Mouse (Mus musculus) lung, embryonic 14.5 days (tissue): ENCODE measurements at regions not wholly inside any gene's neighbourhood (a gene's known extent, or its start where the extent isn't known, plus 50 kb on each side); places are given as distances from the start of the nearest gene placed in this dataset.

ENCODE experiments used
- ATAC-seq: fragments of 200-750 bp; cut with Nextera tagmentation; 2 replicates; pipeline ENCODE4 v1.8.0; 2017; ENCODE audit warnings: mild to moderate bottlenecking, moderate TSS enrichment, moderate library complexity; ENCODE audit not compliant: insufficient read depth
- DNase-seq: peaks from one replicate; pipeline ENCODE4 v3.0.0-alpha.2; 2015
- H3K27ac ChIP-seq: fragments of 300-500 bp; sonication (generic); 2 replicates; pipeline ENCODE4 v1.5.1; 2014; ENCODE audit warnings: low read depth, mild to moderate bottlenecking, moderate library complexity
- H3K27me3 ChIP-seq: fragments of 300-500 bp; sonication (generic); 2 replicates; pipeline ENCODE4 v1.6.1; 2014; ENCODE audit warnings: low read length, control low read depth; ENCODE audit not compliant: insufficient read depth
- H3K36me3 ChIP-seq: fragments of 300-500 bp; sonication (generic); 2 replicates; pipeline ENCODE4 v1.6.1; 2014; ENCODE audit warnings: control low read depth; ENCODE audit not compliant: insufficient read depth
- H3K4me1 ChIP-seq: fragments of 300-500 bp; sonication (generic); 2 replicates; pipeline ENCODE4 v1.6.1; 2014; ENCODE audit warnings: antibody characterized with exemption, control low read depth; ENCODE audit not compliant: insufficient read depth
- H3K4me2 ChIP-seq: fragments of 300-500 bp; sonication (generic); 2 replicates; pipeline ENCODE4 v1.6.1; 2014; ENCODE audit warnings: mild to moderate bottlenecking
- H3K4me3 ChIP-seq: fragments of 300-500 bp; sonication (generic); 2 replicates; pipeline ENCODE4 v1.5.1; 2014; ENCODE audit warnings: low read depth, low read length
- H3K9ac ChIP-seq: fragments of 300-500 bp; sonication (generic); 2 replicates; pipeline ENCODE4 v1.6.1; 2014
- H3K9me3 ChIP-seq: fragments of 300-500 bp; sonication (generic); 2 replicates; pipeline ENCODE4 v1.6.1; 2016; ENCODE audit warnings: low read depth, low read length, control low read depth
- CTCF ChIP-seq: IDR thresholded peaks from 2 replicates; pipeline ENCODE4 v1.5.1; 2016; ENCODE audit warnings: antibody characterized with exemption, low read depth
- WGBS: fragments of 180-500 bp; shearing (Covaris S2); extraction: QIAGEN DNeasy Blood & Tissue Kit; methylation state at CpG from one replicate; pipeline ENCODE4 v1.1.7; 2014; 5-methylcytosine and 5-hydroxymethylcytosine counted together

- no peak; the same call in 1 of the 2 replicates for ATAC-seq
- Histone ChIP-seq H3K9ac (no peak overlapping the region), H3K4me1 (no peaks in the 10 kb centered on the region), H3K4me3 (no peak overlapping the region), H3K9me3 (no peaks in the 10 kb centered on the region), H3K27ac (no peak overlapping the region), H3K27me3 (no peaks in the 10 kb centered on the region), H3K36me3 (no peaks in the 10 kb centered on the region), H3K4me2 (no peak overlapping the region)
- TF ChIP-seq CTCF = no peak
- DNase-seq = peak; percentile 34
- 41% methylated on average over 23 of the region's 23 CpGs for WGBS
These were observed 180.5 kb downstream of the Gxylt1 start for GRCm38 (mm10) chr15:93094202-93095135.

GRCm38 (mm10) chr15:93091396-93091795, 183.6 kb downstream of the Gxylt1 start:
- ATAC-seq (no peak), DNase-seq (no peak)
- H3K4me2 ChIP-seq = no peak overlapping the region
- H3K36me3 ChIP-seq = no peaks in the 10 kb centered on the region
- H3K27ac ChIP-seq = no peak overlapping the region
- H3K27me3 ChIP-seq = no peaks in the 10 kb centered on the region
- 73% methylated on average over 2 of the region's 2 CpGs for WGBS
- H3K4me1 ChIP-seq = no peaks in the 10 kb centered on the region
- TF ChIP-seq CTCF = no peak
- no peaks in the 10 kb centered on the region for H3K9me3 ChIP-seq
- no peak overlapping the region for H3K4me3 ChIP-seq
- H3K9ac ChIP-seq = no peak overlapping the region

DNA sequence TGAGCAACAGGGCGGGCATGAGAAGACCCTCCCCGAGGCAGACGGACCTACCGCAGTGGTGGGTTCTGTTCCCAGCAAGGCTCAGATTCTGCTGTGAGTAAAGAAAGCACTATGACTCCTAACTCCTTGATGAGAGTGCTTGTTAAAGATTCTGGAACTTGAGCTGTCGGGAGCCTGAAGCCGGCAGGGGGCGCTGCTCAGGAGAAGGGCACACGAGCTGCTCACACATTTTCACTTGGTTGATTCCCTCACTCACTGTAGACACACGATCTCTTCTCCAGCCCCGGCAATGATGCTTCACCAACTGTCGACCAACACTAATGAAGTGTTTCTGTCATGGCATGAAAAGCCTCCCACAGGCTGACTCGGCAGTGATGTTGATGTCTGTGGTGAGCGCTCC, 185.6 kb downstream of the Gxylt1 start:
- Histone ChIP-seq H3K27me3 (no peaks in the 10 kb centered on the region), H3K4me2 (no peak overlapping the region), H3K4me1 (no peaks in the 10 kb centered on the region), H3K9me3 (no peaks in the 10 kb centered on the region), H3K4me3 (no peak overlapping the region), H3K36me3 (no peaks in the 10 kb centered on the region), H3K27ac (no peak overlapping the region), H3K9ac (no peak overlapping the region)
- peak; percentile 17; the same call in 1 of the 2 replicates for ATAC-seq
- peak; percentile 72 for TF ChIP-seq CTCF
- WGBS = 19% methylated on average over 13 of the region's 13 CpGs
- peak; percentile 71 for DNase-seq

DNA sequence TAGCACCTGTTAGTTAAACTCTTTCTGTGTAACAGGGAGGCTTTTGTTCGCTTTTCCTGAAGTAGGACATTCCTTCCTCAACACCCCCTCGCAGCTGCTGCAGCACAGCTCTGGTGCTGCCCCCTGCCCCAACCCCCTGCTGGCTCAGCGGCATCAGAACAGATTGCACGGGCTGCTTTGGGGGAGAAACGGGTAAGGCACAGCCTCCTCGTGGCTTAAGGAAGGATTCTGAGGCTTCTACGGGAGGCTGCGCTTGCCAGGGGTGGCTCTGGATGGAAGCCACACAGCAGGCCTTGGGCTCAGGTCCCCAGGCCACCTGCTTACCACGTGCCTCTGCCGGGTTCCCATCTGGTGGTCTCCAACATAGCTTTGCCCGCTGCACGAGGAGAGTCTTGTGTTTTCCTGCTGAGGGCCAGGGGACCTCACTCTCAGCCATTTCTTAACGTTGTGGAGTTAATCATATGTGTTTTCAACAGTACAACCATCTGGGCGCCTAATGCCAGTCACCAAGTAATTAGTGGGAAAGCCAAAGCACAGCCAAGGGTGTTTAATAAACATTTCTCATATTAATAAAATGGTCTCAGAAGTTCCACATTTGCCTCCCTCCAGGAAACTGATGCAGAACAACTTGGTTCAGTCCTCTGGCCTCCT, 189.9 kb downstream of the Gxylt1 start:
- no peaks in the 10 kb centered on the region for H3K9me3 ChIP-seq
- no peak for DNase-seq
- no peaks in the 10 kb centered on the region for H3K4me1 ChIP-seq
- 40% methylated on average over 14 of the region's 14 CpGs for WGBS
- no peaks in the 10 kb centered on the region for H3K36me3 ChIP-seq
- 0 out of 2 replicates have a peak, but pooled peaks have one; percentile 9 for TF ChIP-seq CTCF
- no peak overlapping the region for H3K27ac ChIP-seq
- H3K27me3 ChIP-seq = no peaks in the 10 kb centered on the region
- no peak overlapping the region for H3K9ac ChIP-seq
- ATAC-seq = no peak
- H3K4me2 ChIP-seq = no peak overlapping the region
- H3K4me3 ChIP-seq = no peak overlapping the region

GRCm38 (mm10) chr15:93074070-93074469, 200.9 kb downstream of the Gxylt1 start:
- no peaks in the 10 kb centered on the region for H3K36me3 ChIP-seq
- no peaks in the 10 kb centered on the region for H3K4me1 ChIP-seq
- H3K27ac ChIP-seq = no peak overlapping the region
- no peak overlapping the region for H3K4me2 ChIP-seq
- ATAC-seq (no peak), DNase-seq (no peak)
- no peaks in the 10 kb centered on the region for H3K27me3 ChIP-seq
- no peak overlapping the region for H3K4me3 ChIP-seq
- 0 out of 2 replicates have a peak, but pooled peaks have one; percentile 5 for TF ChIP-seq CTCF
- no peak overlapping the region for H3K9ac ChIP-seq
- no peaks in the 10 kb centered on the region for H3K9me3 ChIP-seq
- 51% methylated on average over 6 of the region's 6 CpGs for WGBS

- WGBS = 58% methylated on average over 10 of the region's 10 CpGs
- DNase-seq = peak; percentile 39
- H3K27me3 ChIP-seq = no peaks in the 10 kb centered on the region
- no peaks in the 10 kb centered on the region for H3K4me1 ChIP-seq
- no peak overlapping the region for H3K9ac ChIP-seq
- no peak overlapping the region for H3K27ac ChIP-seq
- H3K9me3 ChIP-seq = no peaks in the 10 kb centered on the region
- no peak for ATAC-seq
- H3K4me2 ChIP-seq = no peak overlapping the region
- no peaks in the 10 kb centered on the region for H3K36me3 ChIP-seq
- no peak for TF ChIP-seq CTCF
- H3K4me3 ChIP-seq = no peak overlapping the region
These were observed 212.5 kb downstream of the Gxylt1 start for GRCm38 (mm10) chr15:93062213-93063131.
